Mouse (Mus musculus): Measurements from ENCODE around the gene Syvn1. TPM values are rescaled to one million over a fixed set of nuclear protein-coding genes. Genes with fewer than 3 reads are reported as not detected.

The Syvn1 gene
- total and polyA plus RNA-seq, 2 experiments, result 7.6 to 64.7 TPM

DNA sequence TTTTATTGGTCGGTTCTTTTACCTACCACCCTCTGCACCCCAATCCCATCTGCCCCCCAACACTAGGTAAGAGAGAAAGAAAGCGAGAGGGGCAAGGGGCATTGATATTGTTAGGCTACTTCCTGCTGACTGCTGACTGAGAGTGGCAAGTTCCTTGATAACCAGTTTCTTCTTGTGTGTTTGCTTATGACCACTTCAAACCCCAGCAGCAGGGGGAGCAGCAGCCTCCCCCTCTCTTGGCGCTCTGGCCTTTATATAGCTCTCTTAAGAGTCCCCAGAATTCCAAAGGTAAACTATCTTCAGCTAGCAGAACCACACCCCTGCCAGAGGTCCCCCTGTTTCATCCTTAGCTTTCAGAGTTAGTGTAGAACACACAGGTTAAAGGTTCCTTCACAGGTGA, 26.1 kb upstream of the Syvn1 start:
- no peak for DNase-seq (ENCODE audit: extremely low read depth, low read depth, low spot score)
- H3K4me1 ChIP-seq (ENCODE audit: control insufficient read depth, insufficient read depth, low read length), result peaks cover 11% of the 10 kb centered on the region
- H3K79me2 ChIP-seq (ENCODE audit: control insufficient read depth, insufficient read depth, low read length), result no peaks in the 10 kb centered on the region
- no peak overlapping the region for H3K4me3 ChIP-seq (ENCODE audit: insufficient read depth, low read depth, low read length)
- no peaks in the 10 kb centered on the region for H3K36me3 ChIP-seq (ENCODE audit: control insufficient read depth, insufficient read depth, low read length)
- no peak for TF ChIP-seq POLR2A (IDR thresholded peaks at IDR 0.05; ENCODE audit: extremely low read depth, insufficient read depth, low read length)
- H3K9ac ChIP-seq (ENCODE audit: low read depth, low read length), result no peak overlapping the region
- H3K27ac ChIP-seq (replicated peaks; ENCODE audit: insufficient read depth, low read depth, low read length), result no peak overlapping the region
- WGBS, result 70% methylated on average over 3 of the region's 3 CpGs
- no peaks in the 10 kb centered on the region for H3K27me3 ChIP-seq (ENCODE audit: control insufficient read depth, insufficient read depth, low read length)

DNA sequence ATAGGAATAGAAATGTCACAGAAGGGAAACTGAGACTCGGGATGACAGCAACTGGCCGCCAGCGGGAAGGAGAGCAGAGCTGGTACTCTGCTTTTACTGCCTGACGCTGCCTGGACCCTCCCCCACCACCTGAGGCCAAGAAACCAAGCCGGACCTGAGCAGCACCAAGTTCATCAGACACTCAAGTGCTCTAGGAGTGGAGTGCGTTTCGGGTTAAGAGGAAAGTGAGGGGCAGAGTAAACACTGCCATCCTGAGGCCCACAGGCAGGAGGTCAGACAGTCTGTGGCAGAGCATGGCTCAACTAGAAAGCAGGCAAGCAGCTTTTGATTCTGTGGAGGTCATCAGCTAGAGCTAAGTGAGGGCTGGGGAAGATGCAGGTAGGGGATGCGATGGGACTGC, 23.3 kb upstream of the Syvn1 start:
- no peaks in the 10 kb centered on the region for H3K36me3 ChIP-seq (ENCODE audit: control insufficient read depth, insufficient read depth, low read length)
- H3K4me1 ChIP-seq (ENCODE audit: control insufficient read depth, insufficient read depth, low read length), result peaks cover 6% of the 10 kb centered on the region
- H3K27ac ChIP-seq (replicated peaks; ENCODE audit: insufficient read depth, low read depth, low read length), result no peak overlapping the region
- no peaks in the 10 kb centered on the region for H3K79me2 ChIP-seq (ENCODE audit: control insufficient read depth, insufficient read depth, low read length)
- WGBS, result 92% methylated on average over 8 of the region's 8 CpGs
- TF ChIP-seq CTCF (IDR thresholded peaks at IDR 0.05; ENCODE audit: low read depth, low read length) (no peak), POLR2A (IDR thresholded peaks at IDR 0.05; ENCODE audit: extremely low read depth, insufficient read depth, low read length) (no peak)
- no peaks in the 10 kb centered on the region for H3K27me3 ChIP-seq (ENCODE audit: control insufficient read depth, insufficient read depth, low read length)
- H3K4me3 ChIP-seq (ENCODE audit: insufficient read depth, low read depth, low read length), result no peak overlapping the region
- DNase-seq (ENCODE audit: extremely low read depth, low read depth, low spot score), result no peak
- H3K9ac ChIP-seq (ENCODE audit: low read depth, low read length), result no peak overlapping the region

DNA sequence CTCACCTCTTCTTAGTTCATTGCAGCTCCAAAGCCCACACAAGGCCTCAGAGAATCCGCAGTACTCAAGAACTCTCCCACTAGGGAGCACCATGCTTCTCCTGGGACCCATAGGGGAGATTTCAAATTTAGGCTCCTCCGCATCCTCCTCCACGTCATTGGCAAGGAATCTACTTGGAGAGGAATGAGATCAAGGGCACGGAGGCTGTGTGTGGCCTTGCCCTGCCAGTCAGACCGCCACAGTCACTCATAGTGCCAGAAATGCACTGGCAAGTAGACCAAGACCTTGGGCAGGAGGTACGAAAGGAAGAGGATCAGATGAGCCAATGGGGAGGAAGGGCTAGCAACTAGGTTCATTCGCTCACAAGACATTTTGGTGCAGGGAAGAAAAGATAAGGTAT, 22.4 kb upstream of the Syvn1 start:
- H3K36me3 ChIP-seq (ENCODE audit: control insufficient read depth, insufficient read depth, low read length), result no peaks in the 10 kb centered on the region
- H3K4me1 ChIP-seq (ENCODE audit: control insufficient read depth, insufficient read depth, low read length), result peaks cover 6% of the 10 kb centered on the region
- no peaks in the 10 kb centered on the region for H3K79me2 ChIP-seq (ENCODE audit: control insufficient read depth, insufficient read depth, low read length)
- no peak overlapping the region for H3K4me3 ChIP-seq (ENCODE audit: insufficient read depth, low read depth, low read length)
- no peak for TF ChIP-seq CTCF (IDR thresholded peaks at IDR 0.05; ENCODE audit: low read depth, low read length)
- TF ChIP-seq POLR2A (IDR thresholded peaks at IDR 0.05; ENCODE audit: extremely low read depth, insufficient read depth, low read length), result no peak
- DNase-seq (ENCODE audit: extremely low read depth, low read depth, low spot score), result peak; percentile 57
- H3K27ac ChIP-seq (replicated peaks; ENCODE audit: insufficient read depth, low read depth, low read length), result no peak overlapping the region
- WGBS, result 58% methylated on average over 7 of the region's 7 CpGs
- H3K27me3 ChIP-seq (ENCODE audit: control insufficient read depth, insufficient read depth, low read length), result no peaks in the 10 kb centered on the region
- no peak overlapping the region for H3K9ac ChIP-seq (ENCODE audit: low read depth, low read length)

DNA sequence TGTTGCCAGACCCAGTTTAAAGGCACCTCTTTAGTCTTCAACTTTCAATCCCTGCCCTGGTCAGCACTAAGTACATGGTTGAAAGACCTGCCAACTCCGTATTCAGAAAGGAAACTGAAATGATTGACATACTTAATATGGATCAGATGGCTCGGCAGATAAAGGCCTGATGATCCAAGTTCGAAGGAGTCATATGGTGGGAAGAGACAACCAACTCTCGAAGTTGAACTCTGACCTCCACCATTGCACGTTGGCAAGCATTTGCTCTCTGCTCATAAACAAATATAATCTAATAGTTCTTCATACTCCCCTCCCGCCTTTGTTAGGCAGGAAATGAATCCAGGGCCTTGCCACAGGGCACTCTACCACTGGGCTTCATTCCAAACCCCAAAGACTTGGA, 17.4 kb upstream of the Syvn1 start:
- TF ChIP-seq CTCF (IDR thresholded peaks at IDR 0.05; ENCODE audit: low read depth, low read length), result no peak
- TF ChIP-seq POLR2A (IDR thresholded peaks at IDR 0.05; ENCODE audit: extremely low read depth, insufficient read depth, low read length), result no peak
- Histone ChIP-seq H3K79me2 (ENCODE audit: control insufficient read depth, insufficient read depth, low read length) (no peaks in the 10 kb centered on the region), H3K27ac (replicated peaks; ENCODE audit: insufficient read depth, low read depth, low read length) (no peak overlapping the region), H3K4me3 (ENCODE audit: insufficient read depth, low read depth, low read length) (no peak overlapping the region), H3K4me1 (ENCODE audit: control insufficient read depth, insufficient read depth, low read length) (peaks cover 4% of the 10 kb centered on the region), H3K27me3 (ENCODE audit: control insufficient read depth, insufficient read depth, low read length) (no peaks in the 10 kb centered on the region), H3K9ac (ENCODE audit: low read depth, low read length) (no peak overlapping the region), H3K36me3 (ENCODE audit: control insufficient read depth, insufficient read depth, low read length) (no peaks in the 10 kb centered on the region)
- 52% methylated on average over 6 of the region's 6 CpGs for WGBS
- DNase-seq (ENCODE audit: extremely low read depth, low read depth, low spot score), result no peak

DNA sequence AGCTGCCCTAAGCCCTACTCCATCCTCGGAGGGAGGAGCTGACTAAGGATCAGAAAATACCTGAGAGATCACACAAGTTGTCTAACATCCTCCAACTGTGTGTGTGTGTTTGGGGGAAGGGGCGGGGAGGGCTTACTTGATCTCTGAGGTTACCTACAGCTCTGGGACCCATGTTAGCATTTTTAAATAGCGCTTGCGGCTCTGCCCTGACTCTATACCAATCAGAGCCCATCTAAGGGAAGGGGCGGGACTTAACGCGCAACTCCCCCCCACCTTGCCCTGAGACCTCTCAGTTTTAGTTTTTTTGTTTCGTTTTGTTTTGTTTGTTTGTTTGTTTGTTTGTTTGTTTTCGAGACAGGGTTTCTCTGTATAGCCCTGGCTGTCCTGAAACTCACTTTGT, 16.9 kb upstream of the Syvn1 start:
- no peaks in the 10 kb centered on the region for H3K36me3 ChIP-seq (ENCODE audit: control insufficient read depth, insufficient read depth, low read length)
- H3K4me1 ChIP-seq (ENCODE audit: control insufficient read depth, insufficient read depth, low read length), result peaks cover 2% of the 10 kb centered on the region; the same call in 1 of the 2 replicates
- H3K79me2 ChIP-seq (ENCODE audit: control insufficient read depth, insufficient read depth, low read length), result no peaks in the 10 kb centered on the region
- whole genome bisulfite sequencing, result 84% methylated on average over 9 of the region's 9 CpGs
- H3K27me3 ChIP-seq (ENCODE audit: control insufficient read depth, insufficient read depth, low read length), result no peaks in the 10 kb centered on the region
- DNase-seq (ENCODE audit: extremely low read depth, low read depth, low spot score), result no peak
- H3K4me3 ChIP-seq (ENCODE audit: insufficient read depth, low read depth, low read length), result no peak overlapping the region
- no peak overlapping the region for H3K9ac ChIP-seq (ENCODE audit: low read depth, low read length)
- no peak overlapping the region for H3K27ac ChIP-seq (replicated peaks; ENCODE audit: insufficient read depth, low read depth, low read length)
- no peak for TF ChIP-seq CTCF (IDR thresholded peaks at IDR 0.05; ENCODE audit: low read depth, low read length)
- TF ChIP-seq POLR2A (IDR thresholded peaks at IDR 0.05; ENCODE audit: extremely low read depth, insufficient read depth, low read length), result no peak

DNA sequence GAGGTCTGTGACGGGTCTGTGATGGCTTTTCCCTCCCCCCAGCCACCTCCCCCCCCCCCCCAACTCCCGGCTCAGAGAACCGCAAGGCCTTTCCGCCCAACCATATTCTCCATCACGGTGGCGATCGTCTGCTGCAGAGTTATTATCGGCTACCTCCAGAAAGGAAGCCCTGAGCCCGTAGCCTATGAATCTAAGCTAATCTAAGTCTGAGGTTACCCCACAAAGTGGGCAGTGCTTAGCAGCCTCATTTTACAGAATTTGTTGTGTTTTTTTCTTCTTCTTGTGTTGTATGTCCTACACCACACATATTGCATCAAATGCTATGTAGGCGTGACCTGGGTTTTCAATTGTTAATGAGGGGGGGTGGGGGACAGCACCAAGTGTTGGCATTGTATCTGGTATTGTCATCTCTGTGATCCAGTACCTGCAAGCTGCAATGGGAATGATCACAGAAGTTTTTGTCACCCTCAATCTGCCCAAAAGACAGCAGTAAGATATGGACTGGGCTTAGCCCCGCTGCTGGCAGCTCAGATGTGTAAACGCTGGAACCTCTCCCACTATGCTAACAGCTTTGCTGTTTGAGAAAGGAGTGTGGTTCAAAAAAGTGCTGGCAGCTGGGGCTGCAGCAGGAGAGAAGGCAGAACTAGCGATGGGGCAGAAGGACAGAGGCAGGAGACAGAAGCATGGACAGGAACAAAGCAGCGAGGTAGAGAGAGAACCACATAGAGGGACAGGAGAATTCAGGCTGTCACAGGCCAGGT, 15.7 kb upstream of the Syvn1 start:
- peak; percentile 75 for DNase-seq (ENCODE audit: extremely low read depth, low read depth, low spot score)
- Histone ChIP-seq H3K4me3 (ENCODE audit: insufficient read depth, low read depth, low read length) (no peak overlapping the region), H3K36me3 (ENCODE audit: control insufficient read depth, insufficient read depth, low read length) (no peaks in the 10 kb centered on the region), H3K79me2 (ENCODE audit: control insufficient read depth, insufficient read depth, low read length) (no peaks in the 10 kb centered on the region), H3K9ac (ENCODE audit: low read depth, low read length) (no peak overlapping the region), H3K27me3 (ENCODE audit: control insufficient read depth, insufficient read depth, low read length) (no peaks in the 10 kb centered on the region), H3K27ac (replicated peaks; ENCODE audit: insufficient read depth, low read depth, low read length) (no peak overlapping the region), H3K4me1 (ENCODE audit: control insufficient read depth, insufficient read depth, low read length) (peaks cover 5% of the 10 kb centered on the region; the same call in 1 of the 2 replicates)
- TF ChIP-seq POLR2A (IDR thresholded peaks at IDR 0.05; ENCODE audit: extremely low read depth, insufficient read depth, low read length) (no peak), CTCF (IDR thresholded peaks at IDR 0.05; ENCODE audit: low read depth, low read length) (no peak)
- 72% methylated on average over 14 of the region's 14 CpGs for WGBS

All from liver, adult 2 months (tissue).